Mouse (Mus musculus) C2C12 (cell line): ENCODE measurements around the gene Pitpna. TPM values are rescaled to one million over a fixed set of nuclear protein-coding genes. Genes with fewer than 3 reads are reported as not detected.
A peak's percentile ranks its signal among the peaks of the same experiment; 100 is the strongest.

Source experiments
- H3K27me3 ChIP-seq: one replicate; pipeline ENCODE4 v1.6.1; 2011; ENCODE audit not compliant: control insufficient read depth, insufficient read depth, insufficient read length
- H3K36me3 ChIP-seq: one replicate; pipeline ENCODE4 v1.6.1; 2011; ENCODE audit not compliant: control insufficient read depth, insufficient read depth
- H3K4me3 ChIP-seq: one replicate; pipeline ENCODE4 v1.5.1; 2011; ENCODE audit warnings: mild to moderate bottlenecking, control low read depth; ENCODE audit not compliant: poor library complexity, insufficient read depth, severe bottlenecking
- H3K79me2 ChIP-seq: one replicate; pipeline ENCODE4 v1.6.1; 2011; ENCODE audit not compliant: control insufficient read depth, insufficient read depth
- H3K79me3 ChIP-seq: one replicate; pipeline ENCODE4 v1.6.1; 2011; ENCODE audit warnings: low read depth, control low read depth
- H3ac ChIP-seq: one replicate; pipeline ENCODE3; 2011; ENCODE audit warnings: low read depth; ENCODE audit not compliant: control insufficient read depth, insufficient read length
- CEBPB ChIP-seq: IDR thresholded peaks from one replicate; pipeline ENCODE4 v1.6.1; 2011; ENCODE audit warnings: low read depth, mild to moderate bottlenecking, control low read depth, moderate library complexity
- CTCF ChIP-seq: IDR thresholded peaks from one replicate; pipeline ENCODE4 v1.5.1; 2011; ENCODE audit not compliant: control insufficient read depth, insufficient read depth, insufficient read length
- FOSL1 ChIP-seq: IDR thresholded peaks from one replicate; pipeline ENCODE4 v1.8.0; 2011; ENCODE audit warnings: mild to moderate bottlenecking, low read length; ENCODE audit not compliant: poor library complexity, insufficient read depth, severe bottlenecking
- MAX ChIP-seq: IDR thresholded peaks from one replicate; pipeline ENCODE4 v1.6.1; 2011; ENCODE audit warnings: mild to moderate bottlenecking, control low read depth
- MYOD1 ChIP-seq: IDR thresholded peaks from one replicate; pipeline ENCODE4 v1.6.1; 2011; ENCODE audit warnings: low read depth; ENCODE audit not compliant: control insufficient read depth, insufficient read length
- MYOG ChIP-seq: IDR thresholded peaks from one replicate; pipeline ENCODE4 v1.6.1; 2011; ENCODE audit not compliant: control insufficient read depth, insufficient read length; ENCODE audit errors: extremely low read depth
- USF1 ChIP-seq: IDR thresholded peaks from one replicate; pipeline ENCODE4 v1.6.1; 2011; ENCODE audit warnings: low read depth, mild to moderate bottlenecking, control low read depth, moderate library complexity
- polyA plus RNA-seq: library from polyadenylated mRNA; unstranded; fragments of >200 nt; fragmentation: generic; extraction: Trizol; gene quantifications from one replicate; pipeline ENCODE4 v1.2.1, GENCODE M21; 2012; ENCODE audit warnings: missing spikeins

Pitpna gene
- polyA plus RNA-seq, 1 experiment = 118 TPM

- H3K79me3 ChIP-seq = peaks cover 3% of the 10 kb centered on the region
- TF ChIP-seq USF1 = no peak
- no peak for TF ChIP-seq MAX
- TF ChIP-seq MYOD1 = no peak
- H3K27me3 ChIP-seq = no peaks in the 10 kb centered on the region
- peaks cover 6% of the 10 kb centered on the region for H3K79me2 ChIP-seq
- no peak overlapping the region for H3K4me3 ChIP-seq
- no peak overlapping the region for H3ac ChIP-seq
- no peaks in the 10 kb centered on the region for H3K36me3 ChIP-seq
Measured at GRCm38 (mm10) chr11:75583521-75583920, 4.4 kb upstream of the Pitpna start.

- Histone ChIP-seq H3ac (no peak overlapping the region), H3K36me3 (peaks cover 5% of the 10 kb centered on the region), H3K79me2 (peaks cover 22% of the 10 kb centered on the region), H3K27me3 (no peaks in the 10 kb centered on the region), H3K4me3 (no peak overlapping the region), H3K79me3 (peaks cover 19% of the 10 kb centered on the region)
- TF ChIP-seq CTCF (no peak), MYOD1 (no peak), MYOG (no peak), USF1 (no peak), CEBPB (no peak), MAX (no peak), FOSL1 (no peak)
Measured at GRCm38 (mm10) chr11:75585061-75585460, 2.8 kb upstream of the Pitpna start.

DNA sequence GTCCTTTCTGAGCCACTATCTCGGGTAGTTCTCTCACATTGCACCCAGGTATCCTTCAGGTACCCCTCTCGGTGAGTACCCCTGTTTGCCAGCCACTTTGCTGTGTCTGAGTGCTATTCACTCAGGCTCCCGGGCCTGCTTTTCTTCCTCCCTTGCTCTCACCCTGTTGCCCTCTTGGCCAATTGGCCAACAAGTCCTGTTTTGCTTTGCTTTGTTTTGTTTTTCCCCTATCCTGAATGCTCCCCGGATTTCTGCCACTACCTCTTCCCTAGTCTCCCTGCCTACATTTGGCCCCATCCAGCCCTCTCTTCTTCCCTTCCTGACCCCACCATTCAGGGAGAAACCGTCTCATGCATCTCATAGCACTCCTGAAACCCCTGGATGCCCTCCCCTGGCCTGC is 1.9 kb upstream of the Pitpna start:
- no peak for TF ChIP-seq CEBPB
- no peak overlapping the region for H3ac ChIP-seq
- peaks cover 27% of the 10 kb centered on the region for H3K79me3 ChIP-seq
- H3K79me2 ChIP-seq = peaks cover 31% of the 10 kb centered on the region
- H3K27me3 ChIP-seq = no peaks in the 10 kb centered on the region
- H3K4me3 ChIP-seq = no peak overlapping the region
- H3K36me3 ChIP-seq = peaks cover 12% of the 10 kb centered on the region

GRCm38 (mm10) chr11:75586963-75587362 is 934 bp upstream of the Pitpna start:
- H3K79me2 ChIP-seq = peaks cover 41% of the 10 kb centered on the region
- H3K4me3 ChIP-seq = no peak overlapping the region
- H3K79me3 ChIP-seq = peaks cover 36% of the 10 kb centered on the region
- no peak overlapping the region for H3ac ChIP-seq
- TF ChIP-seq USF1 (no peak), CEBPB (no peak), MAX (no peak), MYOG (no peak), FOSL1 (no peak), MYOD1 (no peak), CTCF (no peak)
- no peaks in the 10 kb centered on the region for H3K27me3 ChIP-seq
- H3K36me3 ChIP-seq = peaks cover 18% of the 10 kb centered on the region

DNA sequence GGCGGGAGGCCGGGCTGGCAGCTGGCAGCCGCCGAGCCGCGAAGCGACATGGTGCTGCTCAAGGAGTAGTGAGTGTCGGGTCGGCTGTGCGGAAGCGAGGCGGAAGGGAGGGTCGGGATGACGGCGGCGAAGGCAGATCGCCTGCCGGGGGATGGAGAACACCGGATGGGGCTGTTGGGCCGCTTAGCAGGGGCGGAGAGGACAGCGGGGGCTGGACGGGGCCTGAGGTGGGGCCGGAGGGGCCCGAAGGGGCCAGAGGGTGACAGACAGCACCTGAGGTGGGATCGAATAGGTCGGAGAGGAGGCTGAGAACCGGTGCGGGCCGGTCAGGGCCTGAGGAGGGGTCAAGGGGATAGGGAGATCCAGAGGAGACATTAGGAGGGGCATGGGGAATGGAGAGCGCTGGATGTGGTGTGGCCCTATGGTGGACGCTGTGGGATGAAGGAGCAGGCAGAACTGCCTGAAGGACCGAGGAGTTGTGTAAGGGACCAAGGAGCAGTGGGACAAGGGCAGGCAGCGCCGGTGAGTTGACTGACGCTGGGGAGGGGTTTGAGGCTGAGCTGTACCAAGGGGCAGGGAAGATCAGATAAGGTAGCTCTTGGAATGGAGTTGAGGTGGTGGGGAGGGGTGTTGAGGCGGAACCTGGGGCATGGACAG is 516 bp downstream of the Pitpna start:
- Histone ChIP-seq H3K4me3 (peak overlapping the region; percentile 66), H3K36me3 (peaks cover 28% of the 10 kb centered on the region), H3ac (peak overlapping the region; percentile 73), H3K27me3 (no peaks in the 10 kb centered on the region), H3K79me2 (peaks cover 53% of the 10 kb centered on the region), H3K79me3 (peaks cover 37% of the 10 kb centered on the region)
- TF ChIP-seq CEBPB (no peak), USF1 (no peak), MAX (no peak), MYOD1 (no peak), CTCF (no peak), MYOG (no peak), FOSL1 (no peak)

GRCm38 (mm10) chr11:75592612-75593011 is 4.7 kb downstream of the Pitpna start:
- peak overlapping the region; percentile 4 for H3ac ChIP-seq
- H3K36me3 ChIP-seq = peaks cover 64% of the 10 kb centered on the region
- TF ChIP-seq MYOG (no peak), USF1 (no peak), MYOD1 (no peak), CEBPB (no peak), FOSL1 (no peak), MAX (no peak), CTCF (no peak)
- peaks cover 90% of the 10 kb centered on the region for H3K79me2 ChIP-seq
- peaks cover 42% of the 10 kb centered on the region for H3K79me3 ChIP-seq
- no peak overlapping the region for H3K4me3 ChIP-seq
- H3K27me3 ChIP-seq = no peaks in the 10 kb centered on the region
